Mouse (Mus musculus): ENCODE measurements around the gene Kcnc2. TPM values are rescaled to one million over a fixed set of nuclear protein-coding genes. Genes with fewer than 3 reads are reported as not detected.

Kcnc2 gene
- total RNA-seq, 4 experiments from 2014 or later, result 0.25 to 0.78 (median 0.38) TPM

- no peak for DNase-seq (ENCODE audit: low spot score)
Observed at GRCm38 (mm10) chr10:112394399-112394970, 123.6 kb downstream of the Kcnc2 start.

DNA sequence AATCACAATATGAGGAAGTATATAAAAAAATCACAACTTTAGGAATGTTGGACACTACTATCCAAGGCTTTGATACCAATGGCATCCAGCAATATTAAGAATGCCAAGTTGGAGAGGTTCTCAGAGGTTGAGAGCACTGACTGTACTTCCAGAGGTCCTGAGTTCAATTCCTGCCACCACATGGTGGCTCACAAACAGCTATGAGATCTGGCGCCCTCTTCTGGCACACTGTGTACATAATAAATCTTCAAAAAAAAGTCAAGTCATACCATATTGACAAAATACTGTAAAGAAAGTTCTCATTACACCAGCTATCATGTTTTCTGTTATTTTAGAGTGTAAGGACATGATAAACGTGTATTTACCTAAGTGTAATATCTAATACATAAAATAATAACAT lies 126.3 kb downstream of the Kcnc2 start:
- DNase-seq (ENCODE audit: low spot score), result no peak

- no peak for DNase-seq (ENCODE audit: low spot score)
Observed at GRCm38 (mm10) chr10:112400591-112401404, 129.9 kb downstream of the Kcnc2 start.

- DNase-seq (ENCODE audit: low spot score), result no peak
Observed at GRCm38 (mm10) chr10:112409525-112409924, 138.6 kb downstream of the Kcnc2 start.

- DNase-seq (ENCODE audit: low spot score), result no peak
Observed at GRCm38 (mm10) chr10:112423327-112423726, 152.4 kb downstream of the Kcnc2 start.

GRCm38 (mm10) chr10:112436950-112437349 lies 166.0 kb downstream of the Kcnc2 start:
- no peak for DNase-seq (ENCODE audit: low spot score)

- no peak for DNase-seq (ENCODE audit: low spot score)
Observed at GRCm38 (mm10) chr10:112444640-112445039, 173.7 kb downstream of the Kcnc2 start.

DNA sequence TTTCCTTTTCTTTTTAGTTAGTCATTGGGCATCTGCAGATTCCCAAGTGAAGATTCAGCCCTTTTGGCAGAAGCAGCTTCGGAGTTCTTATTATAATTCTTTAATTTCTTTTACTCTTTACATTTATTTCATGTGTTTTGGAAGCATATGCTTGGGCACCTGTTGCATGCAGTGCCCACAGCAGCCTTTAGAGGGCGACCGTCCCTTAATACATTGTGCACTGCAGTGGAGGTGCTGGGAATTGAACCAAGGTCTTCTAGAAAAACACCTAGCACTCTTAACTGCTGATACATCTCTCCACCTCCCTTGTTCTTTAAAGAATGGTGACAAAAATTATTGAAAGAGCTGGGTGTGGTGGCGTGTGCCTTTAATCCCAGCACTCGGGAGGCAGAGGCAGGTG lies 180.0 kb downstream of the Kcnc2 start:
- DNase-seq (ENCODE audit: low spot score), result no peak

- no peak for DNase-seq (ENCODE audit: low spot score)
Observed at GRCm38 (mm10) chr10:112468689-112469384, 197.9 kb downstream of the Kcnc2 start.

- DNase-seq (ENCODE audit: low spot score), result no peak
Observed at GRCm38 (mm10) chr10:112474122-112474810, 203.3 kb downstream of the Kcnc2 start.

DNA sequence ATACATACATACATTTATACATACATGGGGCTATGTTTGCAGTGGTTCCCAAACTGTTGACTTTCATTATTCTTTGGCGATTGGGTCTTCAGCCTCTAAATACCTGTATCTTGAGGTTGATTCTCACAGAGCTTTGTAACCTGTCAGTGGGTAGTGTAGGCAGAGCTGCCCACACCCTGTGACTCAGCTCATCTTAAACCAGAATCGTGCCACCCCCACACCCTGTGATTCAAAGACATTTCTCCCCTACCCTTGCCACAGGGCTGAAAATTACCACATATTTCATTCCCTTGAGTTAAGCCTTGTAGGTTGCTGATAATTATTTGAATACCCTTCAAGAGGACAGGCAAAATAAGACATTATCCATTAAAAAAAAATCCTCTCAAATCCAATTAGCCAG lies 210.5 kb downstream of the Kcnc2 start:
- no peak for DNase-seq (ENCODE audit: low spot score)

- DNase-seq (ENCODE audit: low spot score), result no peak
Observed at GRCm38 (mm10) chr10:112481921-112482607, 211.1 kb downstream of the Kcnc2 start.

GRCm38 (mm10) chr10:112484387-112485105 lies 213.6 kb downstream of the Kcnc2 start:
- no peak for DNase-seq (ENCODE audit: low spot score)

GRCm38 (mm10) chr10:112485819-112486218 lies 214.9 kb downstream of the Kcnc2 start:
- no peak for DNase-seq (ENCODE audit: low spot score)

- DNase-seq (ENCODE audit: low spot score), result no peak
Observed at GRCm38 (mm10) chr10:112488751-112489150, 217.8 kb downstream of the Kcnc2 start.

Other genes starting within 250 kb of the Kcnc2 start
- gene Glipr1l1, start 210.9 kb upstream of the Kcnc2 start, total RNA-seq (2022), result not detected
- gene Glipr1l2, start 187.8 kb upstream of the Kcnc2 start, total RNA-seq (2022), result not detected
- not detected for gene Glipr1l3, start 110.8 kb upstream of the Kcnc2 start, total RNA-seq (2022)
- gene Caps2, start 107.5 kb upstream of the Kcnc2 start, total RNA-seq (2022), result not detected

Data from heart, adult 8-10 months (tissue).